Mouse (Mus musculus) limb, embryonic 14.5 days (tissue): ENCODE data around the gene Usp29. TPM values are rescaled to one million over a fixed set of nuclear protein-coding genes. Genes with fewer than 3 reads are reported as not detected.

Source experiments
- ATAC-seq: fragments of 200-750 bp; cut with Nextera tagmentation; 2 replicates; pipeline ENCODE4 v1.8.0; 2017; ENCODE audit warnings: low read depth, moderate number of reproducible peaks, moderate TSS enrichment; ENCODE audit not compliant: low FRiP score
- DNase-seq: peaks from one replicate; pipeline ENCODE4 v3.0.0-alpha.2; 2015; ENCODE audit warnings: low spot score
- H3K27ac ChIP-seq: fragments of 300-500 bp; sonication (generic); replicated peaks from 2 replicates; pipeline ENCODE4 v1.5.1; 2014; ENCODE audit warnings: low read depth, mild to moderate bottlenecking, low read length, moderate library complexity, mixed read lengths
- H3K27me3 ChIP-seq: fragments of 300-500 bp; sonication (generic); 2 replicates; pipeline ENCODE4 v1.6.1; 2014; ENCODE audit warnings: low read length, mixed read lengths; ENCODE audit not compliant: control insufficient read depth, insufficient read depth
- H3K36me3 ChIP-seq: fragments of 300-500 bp; sonication (generic); 2 replicates; pipeline ENCODE4 v1.6.1; 2014; ENCODE audit warnings: mild to moderate bottlenecking, low read length, moderate library complexity, mixed read lengths; ENCODE audit not compliant: control insufficient read depth, insufficient read depth
- H3K4me1 ChIP-seq: fragments of 300-500 bp; sonication (generic); 2 replicates; pipeline ENCODE4 v1.6.1; 2014; ENCODE audit warnings: antibody characterized with exemption, low read length, mixed read lengths; ENCODE audit not compliant: control insufficient read depth, insufficient read depth
- H3K4me2 ChIP-seq: fragments of 300-500 bp; sonication (generic); replicated peaks from 2 replicates; pipeline ENCODE4 v1.6.1; 2014; ENCODE audit warnings: low read depth, mild to moderate bottlenecking, low read length, moderate library complexity; ENCODE audit not compliant: severe bottlenecking
- H3K4me3 ChIP-seq: fragments of 300-500 bp; sonication (generic); replicated peaks from 2 replicates; pipeline ENCODE4 v1.5.1; 2014; ENCODE audit warnings: low read length
- H3K9ac ChIP-seq: fragments of 300-500 bp; sonication (generic); 2 replicates; pipeline ENCODE4 v1.6.1; 2014; ENCODE audit warnings: mild to moderate bottlenecking, low read depth, low read length, moderate library complexity; ENCODE audit not compliant: severe bottlenecking
- H3K9me3 ChIP-seq: fragments of 300-500 bp; sonication (generic); 2 replicates; pipeline ENCODE4 v1.6.1; 2016; ENCODE audit warnings: low read length; ENCODE audit not compliant: control insufficient read depth
- POLR2A ChIP-seq: fragments of 200-500 bp; IDR thresholded peaks from 2 replicates; pipeline ENCODE4 v1.8.0; 2012; ENCODE audit warnings: inconsistent platforms, mild to moderate bottlenecking, moderate library complexity, borderline replicate concordance; ENCODE audit not compliant: insufficient read depth, insufficient read length; ENCODE audit errors: extremely low read depth
- WGBS: fragments of 180-500 bp; shearing (Covaris S2); extraction: QIAGEN DNeasy Blood & Tissue Kit; methylation state at CpG from one replicate; pipeline ENCODE4 v1.1.7; 2014; 5-methylcytosine and 5-hydroxymethylcytosine counted together
- polyA plus RNA-seq, 2 experiments: library from polyadenylated mRNA; depleted of rRNA in 1 of 2; stranded (reverse) in 1 of 2; unstranded in 1 of 2; fragments of >200 nt; fragmentation: Nextera tagmentation in 1 of 2; extraction: Ambion mirVana in 1 of 2; gene quantifications; 2 replicates each; pipeline versions ENCODE4 v1.2.1 to v1.2.3; 2012 to 2014

Usp29 gene
- polyA plus RNA-seq, 2 experiments = 10.7 to 20.7 TPM

DNA sequence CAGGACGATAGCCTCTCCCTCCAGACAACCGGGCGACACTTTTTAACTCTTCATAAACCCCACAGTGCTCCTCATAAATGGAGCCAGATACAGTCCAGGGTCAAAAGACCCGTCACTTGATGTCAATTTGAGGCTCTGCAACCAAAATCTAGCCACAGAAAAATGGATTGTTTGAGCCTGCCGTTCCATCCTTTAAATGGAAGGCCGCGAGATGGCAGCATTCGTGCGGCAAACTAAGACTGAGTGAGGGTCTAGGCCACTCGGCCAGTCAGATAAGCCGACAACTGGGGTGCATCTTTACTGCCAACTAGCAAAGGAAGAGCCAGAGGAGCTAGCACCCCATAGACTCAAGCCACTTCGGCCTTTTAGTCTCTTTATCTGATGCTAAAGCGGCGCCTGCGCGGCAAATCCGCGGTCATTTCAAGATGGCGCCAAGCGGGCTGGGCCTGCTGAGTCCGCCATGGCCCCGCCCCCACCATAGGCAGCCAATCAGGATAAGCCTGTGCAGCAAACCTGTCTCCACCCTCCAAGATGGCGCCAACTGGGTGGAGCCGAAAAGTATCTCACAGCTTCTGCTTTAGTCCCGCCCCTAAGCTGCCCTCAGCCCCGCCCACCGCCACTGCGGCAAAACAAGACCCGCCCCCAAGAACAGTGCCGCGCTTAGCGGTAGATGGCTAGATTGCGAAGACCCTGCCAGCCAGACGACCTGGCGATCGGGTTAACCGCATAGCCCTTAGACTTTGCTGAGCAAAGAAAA lies 1.1 kb upstream of the Usp29 start:
- peak overlapping the region; percentile 57 for H3K4me3 ChIP-seq
- no peaks in the 10 kb centered on the region for H3K27me3 ChIP-seq
- peaks cover 38% of the 10 kb centered on the region for H3K9me3 ChIP-seq
- WGBS = 52% methylated on average over 37 of the region's 37 CpGs
- H3K4me2 ChIP-seq = peak overlapping the region; percentile 41
- H3K9ac ChIP-seq = peak overlapping the region; percentile 66
- ATAC-seq (peak; percentile 64), DNase-seq (peak; percentile 97)
- H3K27ac ChIP-seq = peak overlapping the region; percentile 89
- peaks cover 21% of the 10 kb centered on the region for H3K36me3 ChIP-seq
- TF ChIP-seq POLR2A = 0 out of 2 replicates have a peak, but pooled peaks have one; percentile 34
- H3K4me1 ChIP-seq = no peaks in the 10 kb centered on the region

DNA sequence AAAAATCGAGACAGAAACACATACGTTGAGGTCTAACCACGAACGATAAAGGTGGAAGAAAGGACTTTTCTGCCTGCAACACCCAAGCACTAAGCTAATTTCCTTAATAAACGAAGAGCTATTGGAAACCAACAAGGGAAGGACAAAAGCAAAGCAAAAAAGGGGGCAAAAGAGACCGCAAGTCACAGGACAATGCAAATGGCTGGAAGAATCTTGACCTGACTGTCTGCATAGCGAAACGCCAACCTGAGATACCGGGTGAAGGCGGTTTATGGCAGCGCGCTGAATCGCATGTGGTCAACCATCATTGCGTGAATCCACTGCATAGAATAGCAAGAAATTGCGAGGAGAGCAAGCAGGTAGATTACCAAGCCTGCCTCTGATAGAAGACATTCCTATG lies 423 bp downstream of the Usp29 start:
- peak overlapping the region; percentile 38 for H3K4me2 ChIP-seq
- peaks cover 38% of the 10 kb centered on the region for H3K9me3 ChIP-seq
- peak; percentile 52 for DNase-seq
- peak overlapping the region; percentile 57 for H3K4me3 ChIP-seq
- H3K4me1 ChIP-seq = no peaks in the 10 kb centered on the region
- H3K9ac ChIP-seq = peak overlapping the region; percentile 60
- no peaks in the 10 kb centered on the region for H3K27me3 ChIP-seq
- no peak for ATAC-seq
- 51% methylated on average over 15 of the region's 15 CpGs for WGBS
- peaks cover 7% of the 10 kb centered on the region; the same call in 1 of the 2 replicates for H3K36me3 ChIP-seq
- no peak for TF ChIP-seq POLR2A
- peak overlapping the region; percentile 80 for H3K27ac ChIP-seq

DNA sequence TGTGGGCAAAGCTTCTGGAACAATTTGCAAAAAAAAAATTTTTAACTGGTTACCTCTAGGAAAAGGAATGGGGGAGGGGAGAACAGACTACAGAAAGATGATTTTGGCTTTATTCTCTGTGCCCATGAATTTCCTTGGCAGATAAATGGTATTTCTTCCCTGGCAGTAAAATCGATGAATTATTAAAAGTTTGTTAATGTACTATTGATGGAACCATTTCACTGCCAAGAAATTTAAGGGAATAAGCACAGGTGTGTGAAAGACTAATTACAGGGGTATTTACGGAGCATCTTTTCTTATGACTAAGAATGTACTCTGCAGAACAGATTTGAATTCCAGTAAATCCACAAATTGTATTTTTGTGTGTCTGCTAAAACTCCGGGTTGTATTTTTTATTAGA lies 995 bp downstream of the Usp29 start:
- H3K4me2 ChIP-seq = peak overlapping the region; percentile 38
- peak overlapping the region; percentile 57 for H3K4me3 ChIP-seq
- H3K9me3 ChIP-seq = peaks cover 38% of the 10 kb centered on the region
- 40% methylated on average over 3 of the region's 3 CpGs for WGBS
- no peak for DNase-seq
- H3K27ac ChIP-seq = peak overlapping the region; percentile 80
- H3K9ac ChIP-seq = peak overlapping the region; percentile 60
- H3K4me1 ChIP-seq = no peaks in the 10 kb centered on the region
- no peak for ATAC-seq
- no peak for TF ChIP-seq POLR2A
- H3K27me3 ChIP-seq = no peaks in the 10 kb centered on the region
- H3K36me3 ChIP-seq = 0 out of 2 replicates have a peak, but pooled peaks cover under 1% of the 10 kb centered on the region

DNA sequence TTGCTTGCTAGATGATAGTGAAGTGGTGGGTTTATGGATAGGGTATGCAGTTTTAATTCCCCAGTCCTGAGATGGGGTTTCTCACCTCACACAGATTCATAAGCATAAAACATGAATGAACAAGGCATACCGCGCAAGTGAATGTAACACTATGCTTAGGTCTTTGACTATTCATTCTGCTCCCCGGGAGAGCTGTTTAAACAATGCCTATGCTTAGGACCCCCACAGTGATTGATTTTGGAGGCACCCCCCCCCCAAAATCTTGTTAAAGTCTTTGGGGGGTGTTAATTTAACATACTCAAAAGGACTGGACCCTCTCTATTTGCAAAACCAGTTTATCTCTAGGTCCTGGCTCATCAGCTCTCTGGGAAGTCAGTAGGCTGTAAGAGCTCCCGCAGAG lies 1.6 kb downstream of the Usp29 start:
- peak overlapping the region; percentile 38 for H3K4me2 ChIP-seq
- no peaks in the 10 kb centered on the region for H3K4me1 ChIP-seq
- DNase-seq (no peak), ATAC-seq (no peak)
- H3K4me3 ChIP-seq = peak overlapping the region; percentile 57
- WGBS = 46% methylated on average over 4 of the region's 4 CpGs
- no peaks in the 10 kb centered on the region for H3K36me3 ChIP-seq
- no peaks in the 10 kb centered on the region for H3K27me3 ChIP-seq
- peak overlapping the region; percentile 60 for H3K9ac ChIP-seq
- TF ChIP-seq POLR2A = no peak
- peak overlapping the region; percentile 48; the same call in 1 of the 2 replicates for H3K27ac ChIP-seq
- H3K9me3 ChIP-seq = peaks cover 38% of the 10 kb centered on the region

DNA sequence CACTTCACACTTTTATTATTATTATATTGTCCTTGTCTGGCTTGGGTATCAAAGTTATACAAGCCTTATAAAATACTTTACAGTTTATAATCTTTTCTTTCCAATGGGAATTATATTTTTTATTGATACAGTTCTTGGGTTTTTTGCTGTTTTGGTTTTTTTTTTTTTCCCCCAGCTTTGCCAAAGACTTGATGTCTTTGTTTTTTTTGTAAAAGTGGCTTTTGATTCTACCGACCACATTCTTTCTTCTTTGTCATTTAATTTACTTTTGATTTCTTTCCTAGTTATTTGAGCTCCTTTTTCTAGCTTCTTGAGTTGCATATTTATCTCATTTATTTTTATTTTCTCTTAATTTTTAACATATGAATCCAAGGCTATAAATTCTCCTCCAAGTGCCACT lies 5.7 kb downstream of the Usp29 start:
- H3K27ac ChIP-seq = no peak overlapping the region
- ATAC-seq = no peak
- no peak overlapping the region for H3K4me3 ChIP-seq
- peak; percentile 22 for DNase-seq
- H3K9ac ChIP-seq = no peak overlapping the region
- no peaks in the 10 kb centered on the region for H3K36me3 ChIP-seq
- H3K4me1 ChIP-seq = no peaks in the 10 kb centered on the region
- no peak overlapping the region for H3K4me2 ChIP-seq
- no peak for TF ChIP-seq POLR2A
- peaks cover under 1% of the 10 kb centered on the region; the same call in 1 of the 2 replicates for H3K9me3 ChIP-seq
- 51% methylated on average over 1 of the region's 1 CpGs for WGBS
- H3K27me3 ChIP-seq = no peaks in the 10 kb centered on the region
